ENCODE assay signal across 18 mouse cellular contexts in the genomic region with DNA sequence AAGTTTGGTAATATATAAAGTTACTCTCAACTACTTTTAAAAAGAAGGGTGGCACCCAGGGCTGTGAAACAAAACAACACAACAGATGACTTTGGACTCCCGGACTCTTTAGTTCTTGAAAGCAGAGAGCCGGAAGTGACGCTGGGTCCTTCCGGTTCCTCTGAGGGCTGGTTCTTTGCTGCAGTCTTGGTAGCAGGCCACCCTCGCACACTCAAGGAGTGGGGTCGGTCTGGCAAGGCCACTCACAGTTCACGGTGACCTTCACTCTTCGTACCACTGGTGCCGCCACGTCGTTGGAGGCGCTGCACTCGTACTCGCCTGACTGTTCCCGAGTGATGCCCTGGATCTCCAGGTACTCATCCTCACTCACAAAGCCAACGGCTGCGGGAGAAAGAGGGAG.
"Had no signal": no experiment of that assay in that cellular context is flagged by ENCODE, and none has a peak within 500 bp of the region (broad histone marks: within the 10 kb centered on the region; RNA-seq: fewer than 3 reads in every experiment).

No protein-coding gene starts in this region.

- H3K27ac ChIP-seq: liver, embryonic 12.5 days; liver, embryonic 14.5 days; midbrain, embryonic 10.5 days; midbrain, embryonic 12.5 days; neural tube, embryonic 13.5 days; neural tube, embryonic 15.5 days; stomach, embryonic 15.5 days; stomach, postnatal 0 days had no signal

- H3K27me3 ChIP-seq: liver, embryonic 12.5 days; midbrain, embryonic 12.5 days; neural tube, embryonic 13.5 days; neural tube, embryonic 15.5 days; stomach, embryonic 15.5 days had no signal

- DNase-seq: lung, adult 18-20 months; lung, embryonic 14.5 days; lung, postnatal 10 days; lung, postnatal 4 days; midbrain, embryonic 14.5 days; right cerebral cortex, postnatal 14 days; thymus, adult 18-20 months; thymus, postnatal 14 days; thymus, postnatal 36 days had no signal

- H3K36me3 ChIP-seq: liver, embryonic 12.5 days; midbrain, embryonic 10.5 days; midbrain, embryonic 12.5 days; neural tube, embryonic 13.5 days; neural tube, embryonic 15.5 days; stomach, embryonic 15.5 days had no signal

- H3K4me3 ChIP-seq: liver, embryonic 12.5 days; midbrain, embryonic 10.5 days; midbrain, embryonic 12.5 days; myocyte; neural tube, embryonic 13.5 days; neural tube, embryonic 15.5 days; stomach, embryonic 15.5 days had no signal

- H3K9me3 ChIP-seq: liver, embryonic 12.5 days; midbrain, embryonic 10.5 days; midbrain, embryonic 12.5 days; neural tube, embryonic 13.5 days; neural tube, embryonic 15.5 days; stomach, embryonic 15.5 days had no signal

- H3K4me1 ChIP-seq: liver, embryonic 12.5 days; midbrain, embryonic 12.5 days; neural tube, embryonic 13.5 days; neural tube, embryonic 15.5 days; stomach, embryonic 15.5 days had no signal
